Mouse (Mus musculus): ENCODE data around the gene Gmds.

The Gmds gene

GRCm38 (mm10) chr13:32267184-32267775 lies 71.3 kb downstream of the Gmds start:
- DNase-seq (ENCODE audit: low read depth, low spot score) = no peak

GRCm38 (mm10) chr13:32266721-32267120 lies 71.8 kb downstream of the Gmds start:
- DNase-seq (ENCODE audit: low read depth, low spot score) = no peak

- no peak for DNase-seq (ENCODE audit: low read depth, low spot score)
These were observed 82.4 kb downstream of the Gmds start for GRCm38 (mm10) chr13:32256121-32256520.

- no peak for DNase-seq (ENCODE audit: low read depth, low spot score)
These were observed 86.3 kb downstream of the Gmds start for GRCm38 (mm10) chr13:32252276-32252675.

GRCm38 (mm10) chr13:32242200-32242599 lies 96.3 kb downstream of the Gmds start:
- DNase-seq (ENCODE audit: low read depth, low spot score) = no peak

- no peak for DNase-seq (ENCODE audit: low read depth, low spot score)
These were observed 102.3 kb downstream of the Gmds start for GRCm38 (mm10) chr13:32236269-32236678.

- DNase-seq (ENCODE audit: low read depth, low spot score) = no peak
These were observed 103.5 kb downstream of the Gmds start for GRCm38 (mm10) chr13:32235046-32235445.

GRCm38 (mm10) chr13:32234019-32234418 lies 104.5 kb downstream of the Gmds start:
- no peak for DNase-seq (ENCODE audit: low read depth, low spot score)

GRCm38 (mm10) chr13:32232391-32232790 lies 106.1 kb downstream of the Gmds start:
- DNase-seq (ENCODE audit: low read depth, low spot score) = no peak

GRCm38 (mm10) chr13:32231956-32232355 lies 106.6 kb downstream of the Gmds start:
- DNase-seq (ENCODE audit: low read depth, low spot score) = no peak

- no peak for DNase-seq (ENCODE audit: low read depth, low spot score)
These were observed 110.5 kb downstream of the Gmds start for GRCm38 (mm10) chr13:32227874-32228562.

- no peak for DNase-seq (ENCODE audit: low read depth, low spot score)
These were observed 120.9 kb downstream of the Gmds start for GRCm38 (mm10) chr13:32217647-32218046.

- DNase-seq (ENCODE audit: low read depth, low spot score) = peak; percentile 58
These were observed 124.7 kb downstream of the Gmds start for GRCm38 (mm10) chr13:32213702-32214452.

- no peak for DNase-seq (ENCODE audit: low read depth, low spot score)
These were observed 126.4 kb downstream of the Gmds start for GRCm38 (mm10) chr13:32212125-32212524.

- no peak for DNase-seq (ENCODE audit: low read depth, low spot score)
These were observed 131.2 kb downstream of the Gmds start for GRCm38 (mm10) chr13:32207172-32207908.

- no peak for DNase-seq (ENCODE audit: low read depth, low spot score)
These were observed 158.6 kb downstream of the Gmds start for GRCm38 (mm10) chr13:32179906-32180305.

GRCm38 (mm10) chr13:32178682-32179081 lies 159.9 kb downstream of the Gmds start:
- DNase-seq (ENCODE audit: low read depth, low spot score) = no peak

- DNase-seq (ENCODE audit: low read depth, low spot score) = no peak
These were observed 160.6 kb downstream of the Gmds start for GRCm38 (mm10) chr13:32177852-32178453.

- no peak for DNase-seq (ENCODE audit: low read depth, low spot score)
These were observed 163.5 kb downstream of the Gmds start for GRCm38 (mm10) chr13:32175028-32175427.

GRCm38 (mm10) chr13:32169173-32169572 lies 169.4 kb downstream of the Gmds start:
- no peak for DNase-seq (ENCODE audit: low read depth, low spot score)

GRCm38 (mm10) chr13:32167806-32168205 lies 170.7 kb downstream of the Gmds start:
- DNase-seq (ENCODE audit: low read depth, low spot score) = no peak

GRCm38 (mm10) chr13:32165581-32165980 lies 173.0 kb downstream of the Gmds start:
- DNase-seq (ENCODE audit: low read depth, low spot score) = no peak
